Mouse (Mus musculus) forebrain, postnatal 0 days (tissue): ENCODE results near the gene Cldn4. TPM values are rescaled to one million over a fixed set of nuclear protein-coding genes. Genes with fewer than 3 reads are reported as not detected.

Experiments used
- ATAC-seq: fragments of 200-750 bp; cut with Nextera tagmentation; 2 replicates; pipeline ENCODE4 v1.8.0; 2017; ENCODE audit warnings: mild to moderate bottlenecking, moderate library complexity
- DNase-seq: peaks from one replicate; pipeline ENCODE4 v3.0.0-alpha.2; 2015
- H3K27ac ChIP-seq: fragments of 300-500 bp; sonication (generic); 2 replicates; pipeline ENCODE4 v1.5.1; 2014; ENCODE audit warnings: low read depth, mild to moderate bottlenecking, antibody characterized with exemption, low read length, moderate library complexity, mixed read lengths
- H3K27me3 ChIP-seq: fragments of 300-500 bp; sonication (generic); 2 replicates; pipeline ENCODE4 v1.6.1; 2014; ENCODE audit warnings: mild to moderate bottlenecking, low read length, mixed read lengths; ENCODE audit not compliant: insufficient read depth
- H3K36me3 ChIP-seq: fragments of 300-500 bp; sonication (generic); 2 replicates; pipeline ENCODE4 v1.6.1; 2014; ENCODE audit warnings: mild to moderate bottlenecking, moderate library complexity; ENCODE audit not compliant: insufficient read depth
- H3K4me1 ChIP-seq: fragments of 300-500 bp; sonication (generic); 2 replicates; pipeline ENCODE4 v1.6.1; 2014; ENCODE audit warnings: antibody characterized with exemption; ENCODE audit not compliant: insufficient read depth
- H3K4me2 ChIP-seq: fragments of 300-500 bp; sonication (generic); 2 replicates; pipeline ENCODE4 v1.6.1; 2014; ENCODE audit warnings: low read depth, mild to moderate bottlenecking, moderate library complexity
- H3K4me3 ChIP-seq: fragments of 300-500 bp; sonication (generic); 2 replicates; pipeline ENCODE4 v1.5.1; 2014; ENCODE audit warnings: low read depth, low read length, mixed read lengths
- H3K9ac ChIP-seq: fragments of 300-500 bp; sonication (generic); 2 replicates; pipeline ENCODE4 v1.6.1; 2014; ENCODE audit warnings: mild to moderate bottlenecking
- H3K9me3 ChIP-seq: fragments of 300-500 bp; sonication (generic); 2 replicates; pipeline ENCODE4 v1.6.1; 2016; ENCODE audit warnings: low read length
- CTCF ChIP-seq: sonication (generic); IDR thresholded peaks from 2 replicates; pipeline ENCODE4 v1.5.1; 2016; ENCODE audit warnings: antibody characterized with exemption, control low read depth, low read depth
- WGBS: fragments of 180-500 bp; shearing (Covaris S2); extraction: QIAGEN DNeasy Blood & Tissue Kit; methylation state at CpG from one replicate; pipeline ENCODE4 v1.1.7; 2014; 5-methylcytosine and 5-hydroxymethylcytosine counted together
- polyA plus RNA-seq: library from polyadenylated mRNA; unstranded; fragments of >200 nt; fragmentation: Nextera tagmentation; extraction: Ambion mirVana; gene quantifications from 2 replicates; pipeline ENCODE4 v1.2.1, GENCODE M21; 2015
- total RNA-seq: library from RNA; depleted of rRNA; stranded (reverse); fragments of >200 nt; gene quantifications from 2 replicates; pipeline ENCODE4 v1.2.3, GENCODE M21; 2014

Cldn4 gene
- total and polyA plus RNA-seq, 2 experiments from 2014 or later = not detected

GRCm38 (mm10) chr5:134918071-134918832, 28.5 kb downstream of the Cldn4 start:
- no peaks in the 10 kb centered on the region for H3K27me3 ChIP-seq
- no peaks in the 10 kb centered on the region for H3K36me3 ChIP-seq
- no peak overlapping the region for H3K27ac ChIP-seq
- no peaks in the 10 kb centered on the region for H3K4me1 ChIP-seq
- ATAC-seq (no peak), DNase-seq (peak; percentile 34)
- H3K4me2 ChIP-seq = no peak overlapping the region
- peak; percentile 62 for TF ChIP-seq CTCF
- 52% methylated on average over 16 of the region's 16 CpGs for WGBS
- no peaks in the 10 kb centered on the region for H3K9me3 ChIP-seq
- no peak overlapping the region for H3K9ac ChIP-seq
- no peak overlapping the region for H3K4me3 ChIP-seq

- Histone ChIP-seq H3K9me3 (no peaks in the 10 kb centered on the region), H3K9ac (no peak within 1 kb of the TSS), H3K4me1 (no peaks in the 10 kb centered on the region), H3K4me2 (no peak within 1 kb of the TSS), H3K36me3 (no peaks in the 10 kb centered on the region), H3K4me3 (no peak within 1 kb of the TSS), H3K27ac (no peak within 1 kb of the TSS), H3K27me3 (no peaks in the 10 kb centered on the region)
- no peak for TF ChIP-seq CTCF
- no peak for DNase-seq
- 84% methylated on average over 8 of the region's 8 CpGs for WGBS
- no peak for ATAC-seq
These were observed 31.4 kb downstream of the Cldn4 start, which contains the start of gene Cldn13 for GRCm38 (mm10) chr5:134915311-134915710. Gene Cldn13, minus strand, starts transcription at chr5:134915526.

GRCm38 (mm10) chr5:134914510-134914909, 32.2 kb downstream of the Cldn4 start:
- Histone ChIP-seq H3K9me3 (no peaks in the 10 kb centered on the region), H3K36me3 (no peaks in the 10 kb centered on the region), H3K4me2 (no peak overlapping the region), H3K4me3 (no peak overlapping the region), H3K27me3 (no peaks in the 10 kb centered on the region), H3K4me1 (no peaks in the 10 kb centered on the region), H3K27ac (no peak overlapping the region), H3K9ac (no peak overlapping the region)
- TF ChIP-seq CTCF = no peak
- WGBS = 87% methylated on average over 8 of the region's 8 CpGs
- DNase-seq (no peak), ATAC-seq (no peak)

- Histone ChIP-seq H3K36me3 (no peaks in the 10 kb centered on the region), H3K4me1 (no peaks in the 10 kb centered on the region), H3K9ac (no peak overlapping the region), H3K27ac (no peak overlapping the region), H3K27me3 (no peaks in the 10 kb centered on the region), H3K4me2 (no peak overlapping the region), H3K9me3 (no peaks in the 10 kb centered on the region), H3K4me3 (no peak overlapping the region)
- TF ChIP-seq CTCF = no peak
- 91% methylated on average over 4 of the region's 4 CpGs for WGBS
- no peak for ATAC-seq
- no peak for DNase-seq
These were observed 33.0 kb downstream of the Cldn4 start for GRCm38 (mm10) chr5:134913753-134914152.

- no peak for DNase-seq
- H3K4me3 ChIP-seq = no peak overlapping the region
- no peaks in the 10 kb centered on the region for H3K9me3 ChIP-seq
- no peaks in the 10 kb centered on the region for H3K27me3 ChIP-seq
- no peak for TF ChIP-seq CTCF
- H3K9ac ChIP-seq = no peak overlapping the region
- ATAC-seq = no peak
- H3K4me1 ChIP-seq = no peaks in the 10 kb centered on the region
- no peak overlapping the region for H3K4me2 ChIP-seq
- H3K36me3 ChIP-seq = no peaks in the 10 kb centered on the region
- 80% methylated on average over 3 of the region's 3 CpGs for WGBS
- H3K27ac ChIP-seq = no peak overlapping the region
These were observed 33.4 kb downstream of the Cldn4 start for GRCm38 (mm10) chr5:134913352-134913751.

- TF ChIP-seq CTCF = no peak
- DNase-seq (no peak), ATAC-seq (no peak)
- Histone ChIP-seq H3K4me1 (no peaks in the 10 kb centered on the region), H3K27me3 (no peaks in the 10 kb centered on the region), H3K36me3 (no peaks in the 10 kb centered on the region), H3K9me3 (no peaks in the 10 kb centered on the region), H3K4me3 (no peak overlapping the region), H3K27ac (no peak overlapping the region), H3K9ac (no peak overlapping the region), H3K4me2 (no peak overlapping the region)
- WGBS = 84% methylated on average over 2 of the region's 2 CpGs
These were observed 34.8 kb downstream of the Cldn4 start for GRCm38 (mm10) chr5:134911901-134912300.

- H3K36me3 ChIP-seq = no peaks in the 10 kb centered on the region
- no peaks in the 10 kb centered on the region for H3K27me3 ChIP-seq
- 3% methylated on average over 13 of the region's 13 CpGs for WGBS
- no peaks in the 10 kb centered on the region for H3K4me1 ChIP-seq
- no peak overlapping the region for H3K4me3 ChIP-seq
- peak; percentile 98 for TF ChIP-seq CTCF
- no peak overlapping the region for H3K27ac ChIP-seq
- H3K9me3 ChIP-seq = no peaks in the 10 kb centered on the region
- ATAC-seq (peak; percentile 95), DNase-seq (peak; percentile 91)
- H3K9ac ChIP-seq = no peak overlapping the region
- H3K4me2 ChIP-seq = no peak overlapping the region
These were observed 39.6 kb downstream of the Cldn4 start for GRCm38 (mm10) chr5:134907135-134907534.
